Mouse (Mus musculus): ENCODE measurements at regions not wholly inside any gene's neighbourhood (a gene's known extent, or its start where the extent isn't known, plus 50 kb on each side); places are given as distances from the start of the nearest gene placed in this dataset.

DNA sequence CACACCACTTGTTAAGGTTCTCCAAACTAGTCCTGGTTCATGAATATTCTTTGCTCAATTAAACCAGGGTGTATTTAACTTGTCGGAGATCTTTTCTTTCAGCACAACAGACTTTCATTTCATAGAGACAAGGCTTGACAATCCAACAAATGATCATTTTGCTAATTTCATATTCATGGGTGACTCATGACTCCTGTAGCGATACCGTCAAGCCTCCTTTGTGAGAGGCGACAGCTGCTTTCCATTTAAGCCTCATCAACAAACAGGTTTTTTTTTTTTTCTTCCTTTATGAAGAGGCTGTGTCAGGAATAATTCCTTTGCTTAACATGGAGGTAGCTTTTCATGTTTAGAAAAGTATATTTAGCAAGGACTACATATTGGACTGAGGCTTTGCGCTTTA, 214.3 kb upstream of the Chrm3 start:
- Histone ChIP-seq H3K4me1 (ENCODE audit: control insufficient read depth, insufficient read depth, low read length) (no peaks in the 10 kb centered on the region), H3K4me2 (replicated peaks; ENCODE audit: low read depth, low read length, severe bottlenecking) (no peak overlapping the region), H3K9me3 (ENCODE audit: control insufficient read depth, low read length) (no peaks in the 10 kb centered on the region), H3K9ac (ENCODE audit: low read depth, low read length, severe bottlenecking) (no peak overlapping the region), H3K27ac (replicated peaks; ENCODE audit: low read depth, low read length) (no peak overlapping the region), H3K36me3 (ENCODE audit: control insufficient read depth, insufficient read depth, low read length) (no peaks in the 10 kb centered on the region), H3K4me3 (replicated peaks; ENCODE audit: low read length) (no peak overlapping the region), H3K27me3 (ENCODE audit: control insufficient read depth, insufficient read depth, low read length) (no peaks in the 10 kb centered on the region)
- ATAC-seq (ENCODE audit: low FRiP score, low read depth) (no peak), DNase-seq (ENCODE audit: low spot score) (no peak)
- no peak for TF ChIP-seq POLR2A (IDR thresholded peaks at IDR 0.05; ENCODE audit: borderline replicate concordance, extremely low read depth, insufficient read depth, insufficient read length)
- WGBS = 77% methylated on average over 5 of the region's 5 CpGs

DNA sequence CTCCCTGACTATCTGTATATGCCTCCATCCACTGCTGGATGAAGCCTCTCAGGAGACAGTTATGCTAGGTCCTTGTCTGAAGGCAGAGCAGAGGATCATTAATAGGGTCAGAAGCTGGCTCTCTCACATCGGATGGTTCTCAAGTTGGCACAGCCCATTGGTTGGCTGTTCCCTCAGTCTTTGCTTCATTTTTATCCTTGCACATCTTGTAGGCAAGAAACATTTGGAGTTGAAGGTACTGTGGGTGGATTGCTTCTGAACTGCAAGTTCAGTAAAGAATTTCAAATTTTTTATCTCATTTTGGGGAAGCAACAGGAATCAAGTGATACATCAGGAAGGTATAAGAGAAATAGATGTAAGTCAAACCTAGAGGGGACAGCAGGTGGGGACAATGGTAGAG, 206.2 kb upstream of the Chrm3 start:
- no peak for TF ChIP-seq POLR2A (IDR thresholded peaks at IDR 0.05; ENCODE audit: borderline replicate concordance, extremely low read depth, insufficient read depth, insufficient read length)
- 77% methylated on average over 1 of the region's 1 CpGs for WGBS
- no peaks in the 10 kb centered on the region for H3K36me3 ChIP-seq (ENCODE audit: control insufficient read depth, insufficient read depth, low read length)

DNA sequence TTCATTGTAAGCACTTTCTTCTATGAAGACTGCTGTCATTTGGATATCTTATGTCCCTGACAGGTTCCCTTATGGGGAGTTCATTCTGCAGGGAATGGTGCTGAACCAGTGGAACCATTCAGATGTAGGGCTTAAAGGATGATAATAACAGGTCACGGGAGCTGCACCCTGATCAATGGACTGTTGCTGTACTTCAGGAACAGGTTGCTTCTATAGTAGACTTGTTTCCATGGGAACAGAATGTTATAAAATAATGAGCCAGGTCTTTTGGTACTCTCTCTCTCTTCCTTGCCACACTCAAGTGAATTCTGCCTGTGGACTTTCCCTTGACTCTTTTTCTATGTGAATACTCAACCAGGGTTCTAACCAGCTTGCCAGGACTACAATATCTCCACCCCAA, 196.9 kb upstream of the Chrm3 start:
- no peak overlapping the region for H3K9ac ChIP-seq (ENCODE audit: low read depth, low read length, severe bottlenecking)
- H3K4me1 ChIP-seq (ENCODE audit: control insufficient read depth, insufficient read depth, low read length) = no peaks in the 10 kb centered on the region
- TF ChIP-seq POLR2A (IDR thresholded peaks at IDR 0.05; ENCODE audit: borderline replicate concordance, extremely low read depth, insufficient read depth, insufficient read length) = no peak
- no peak for DNase-seq (ENCODE audit: low spot score)
- H3K4me2 ChIP-seq (replicated peaks; ENCODE audit: low read depth, low read length, severe bottlenecking) = no peak overlapping the region
- no peak overlapping the region for H3K27ac ChIP-seq (replicated peaks; ENCODE audit: low read depth, low read length)
- H3K4me3 ChIP-seq (replicated peaks; ENCODE audit: low read length) = no peak overlapping the region
- H3K36me3 ChIP-seq (ENCODE audit: control insufficient read depth, insufficient read depth, low read length) = no peaks in the 10 kb centered on the region
- no peak for ATAC-seq (ENCODE audit: low FRiP score, low read depth)
- WGBS = 94% methylated on average over 1 of the region's 1 CpGs
- no peaks in the 10 kb centered on the region for H3K27me3 ChIP-seq (ENCODE audit: control insufficient read depth, insufficient read depth, low read length)
- H3K9me3 ChIP-seq (ENCODE audit: control insufficient read depth, low read length) = no peaks in the 10 kb centered on the region

More for the DNA sequence above, 206.2 kb upstream of the Chrm3 start:
- Histone ChIP-seq H3K9me3 (ENCODE audit: control insufficient read depth, low read length) (no peaks in the 10 kb centered on the region), H3K4me3 (replicated peaks; ENCODE audit: low read length) (no peak overlapping the region), H3K27ac (replicated peaks; ENCODE audit: low read depth, low read length) (no peak overlapping the region), H3K9ac (ENCODE audit: low read depth, low read length, severe bottlenecking) (no peak overlapping the region), H3K27me3 (ENCODE audit: control insufficient read depth, insufficient read depth, low read length) (no peaks in the 10 kb centered on the region), H3K4me1 (ENCODE audit: control insufficient read depth, insufficient read depth, low read length) (no peaks in the 10 kb centered on the region), H3K4me2 (replicated peaks; ENCODE audit: low read depth, low read length, severe bottlenecking) (no peak overlapping the region)
- ATAC-seq (ENCODE audit: low FRiP score, low read depth) (no peak), DNase-seq (ENCODE audit: low spot score) (no peak)

DNA sequence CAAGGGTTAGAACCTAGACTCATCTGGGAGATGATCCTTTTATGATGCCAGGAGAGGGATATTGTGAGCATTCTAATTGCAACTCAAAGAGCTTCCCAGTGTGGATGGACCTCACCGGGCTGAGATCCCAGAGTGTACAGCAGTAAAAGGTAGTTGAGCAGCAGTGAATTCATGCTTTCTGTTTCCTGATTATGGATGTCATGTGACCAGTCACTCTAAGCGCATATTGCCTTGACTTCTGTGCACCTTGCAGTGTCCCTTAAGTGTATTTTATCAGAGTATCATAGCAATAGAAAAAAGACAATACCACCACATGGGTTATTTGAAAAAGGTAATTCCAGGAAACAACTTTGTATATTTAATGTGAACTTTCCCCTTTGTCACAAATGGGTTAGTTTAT, 193.9 kb upstream of the Chrm3 start:
- H3K36me3 ChIP-seq (ENCODE audit: control insufficient read depth, insufficient read depth, low read length) = no peaks in the 10 kb centered on the region
- DNase-seq (ENCODE audit: low spot score) (no peak), ATAC-seq (ENCODE audit: low FRiP score, low read depth) (no peak)
- no peak for TF ChIP-seq POLR2A (IDR thresholded peaks at IDR 0.05; ENCODE audit: borderline replicate concordance, extremely low read depth, insufficient read depth, insufficient read length)
- H3K9ac ChIP-seq (ENCODE audit: low read depth, low read length, severe bottlenecking) = no peak overlapping the region
- H3K9me3 ChIP-seq (ENCODE audit: control insufficient read depth, low read length) = no peaks in the 10 kb centered on the region
- no peaks in the 10 kb centered on the region for H3K4me1 ChIP-seq (ENCODE audit: control insufficient read depth, insufficient read depth, low read length)
- WGBS = 69% methylated on average over 2 of the region's 2 CpGs
- H3K4me2 ChIP-seq (replicated peaks; ENCODE audit: low read depth, low read length, severe bottlenecking) = no peak overlapping the region
- H3K27me3 ChIP-seq (ENCODE audit: control insufficient read depth, insufficient read depth, low read length) = no peaks in the 10 kb centered on the region
- H3K4me3 ChIP-seq (replicated peaks; ENCODE audit: low read length) = no peak overlapping the region
- no peak overlapping the region for H3K27ac ChIP-seq (replicated peaks; ENCODE audit: low read depth, low read length)

DNA sequence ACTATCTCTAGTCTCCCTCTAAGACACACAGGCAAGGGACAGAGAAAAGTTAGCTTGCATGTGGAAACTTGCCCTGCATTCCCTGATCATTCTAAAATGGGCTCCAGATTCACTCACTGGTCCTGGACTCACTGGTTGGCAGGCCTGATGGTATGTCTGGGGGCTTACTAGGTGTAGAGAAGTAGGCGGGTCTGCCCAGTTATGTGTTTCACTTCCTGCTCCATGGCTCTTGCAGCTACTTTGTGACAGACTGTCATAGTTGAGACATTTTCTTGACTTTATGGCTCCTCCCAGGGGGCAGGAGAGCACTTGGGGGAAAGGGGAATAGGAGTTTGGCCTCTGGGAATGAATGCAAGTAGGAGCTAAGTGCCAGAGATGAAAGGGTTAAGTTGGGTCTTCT, 182.1 kb upstream of the Chrm3 start:
- H3K4me3 ChIP-seq (replicated peaks; ENCODE audit: low read length) = no peak overlapping the region
- no peak overlapping the region for H3K27ac ChIP-seq (replicated peaks; ENCODE audit: low read depth, low read length)
- WGBS = 92% methylated on average over 1 of the region's 1 CpGs
- DNase-seq (ENCODE audit: low spot score) (no peak), ATAC-seq (ENCODE audit: low FRiP score, low read depth) (no peak)
- no peaks in the 10 kb centered on the region for H3K4me1 ChIP-seq (ENCODE audit: control insufficient read depth, insufficient read depth, low read length)
- TF ChIP-seq POLR2A (IDR thresholded peaks at IDR 0.05; ENCODE audit: borderline replicate concordance, extremely low read depth, insufficient read depth, insufficient read length) = no peak
- H3K36me3 ChIP-seq (ENCODE audit: control insufficient read depth, insufficient read depth, low read length) = no peaks in the 10 kb centered on the region
- no peak overlapping the region for H3K4me2 ChIP-seq (replicated peaks; ENCODE audit: low read depth, low read length, severe bottlenecking)
- no peaks in the 10 kb centered on the region for H3K9me3 ChIP-seq (ENCODE audit: control insufficient read depth, low read length)
- no peaks in the 10 kb centered on the region for H3K27me3 ChIP-seq (ENCODE audit: control insufficient read depth, insufficient read depth, low read length)
- no peak overlapping the region for H3K9ac ChIP-seq (ENCODE audit: low read depth, low read length, severe bottlenecking)
